Mouse (Mus musculus): ENCODE measurements at regions not wholly inside any gene's neighbourhood (a gene's known extent, or its start where the extent isn't known, plus 50 kb on each side); places are given as distances from the start of the nearest gene placed in this dataset.
"Not testable (repeated sequence)": the region's sequence is repeated elsewhere in the genome, so short reads cannot be mapped to it uniquely, and the experiment has no call there.

DNA sequence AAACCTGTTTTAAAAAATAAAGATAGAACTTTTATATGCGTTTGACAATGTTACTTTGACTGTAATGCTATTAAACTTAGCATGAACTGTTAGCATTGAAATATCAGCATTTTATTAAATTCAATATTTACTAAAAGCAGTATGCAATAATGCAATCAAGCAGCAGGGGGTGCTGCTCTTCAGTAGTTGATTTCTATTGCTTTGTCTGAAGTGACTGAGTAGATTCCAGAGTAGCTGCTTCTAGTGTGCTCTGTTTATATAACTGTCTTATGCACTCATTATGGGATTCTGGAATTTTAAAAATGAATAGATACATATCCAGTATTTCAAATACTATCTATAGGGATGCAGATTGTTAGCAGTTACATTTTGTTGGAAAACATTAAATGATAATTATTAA, 146.2 kb downstream of the Gm28710 start:
- 48% methylated on average over 1 of the region's 1 CpGs for WGBS
- Histone ChIP-seq H3K4me1 (ENCODE audit: control insufficient read depth, insufficient read depth, low read length) (no peaks in the 10 kb centered on the region), H3K36me3 (ENCODE audit: control insufficient read depth, insufficient read depth, low read length) (no peaks in the 10 kb centered on the region), H3K27ac (ENCODE audit: insufficient read depth, low read depth, low read length) (no peak overlapping the region), H3K27me3 (replicated peaks; ENCODE audit: control insufficient read depth, insufficient read depth, low read length) (no peaks in the 10 kb centered on the region), H3K4me3 (ENCODE audit: insufficient read depth, low read depth, low read length) (no peak overlapping the region)
- DNase-seq = peak; percentile 37
- TF ChIP-seq POLR2A (IDR thresholded peaks at IDR 0.05; ENCODE audit: low read depth, low read length) (no peak), CTCF (conservative IDR thresholded peaks at IDR 0.05; ENCODE audit: insufficient read depth, insufficient read length, low read depth, low read length) (0 out of 2 replicates have a peak, but pooled peaks have one; percentile 9)

GRCm38 (mm10) chr5:16947430-16947829, 155.8 kb downstream of the Gm28710 start:
- no peak overlapping the region for H3K4me3 ChIP-seq (ENCODE audit: insufficient read depth, low read depth, low read length)
- 21% methylated on average over 1 of the region's 1 CpGs for WGBS
- no peaks in the 10 kb centered on the region for H3K4me1 ChIP-seq (ENCODE audit: control insufficient read depth, insufficient read depth, low read length)
- H3K27ac ChIP-seq (ENCODE audit: insufficient read depth, low read depth, low read length) = no peak overlapping the region
- DNase-seq = peak; percentile 46
- H3K27me3 ChIP-seq (replicated peaks; ENCODE audit: control insufficient read depth, insufficient read depth, low read length) = no peaks in the 10 kb centered on the region
- no peaks in the 10 kb centered on the region for H3K36me3 ChIP-seq (ENCODE audit: control insufficient read depth, insufficient read depth, low read length)
- TF ChIP-seq CTCF (conservative IDR thresholded peaks at IDR 0.05; ENCODE audit: insufficient read depth, insufficient read length, low read depth, low read length) = 0 out of 2 replicates have a peak, but pooled peaks have one; percentile 13
- no peak for TF ChIP-seq POLR2A (IDR thresholded peaks at IDR 0.05; ENCODE audit: low read depth, low read length)

- no peaks in the 10 kb centered on the region for H3K4me1 ChIP-seq (ENCODE audit: control insufficient read depth, insufficient read depth, low read length)
- no peaks in the 10 kb centered on the region for H3K36me3 ChIP-seq (ENCODE audit: control insufficient read depth, insufficient read depth, low read length)
- H3K4me3 ChIP-seq (ENCODE audit: insufficient read depth, low read depth, low read length) = no peak overlapping the region
- 78% methylated on average over 4 of the region's 4 CpGs for WGBS
- no peak for TF ChIP-seq POLR2A (IDR thresholded peaks at IDR 0.05; ENCODE audit: low read depth, low read length)
- TF ChIP-seq CTCF (conservative IDR thresholded peaks at IDR 0.05; ENCODE audit: insufficient read depth, insufficient read length, low read depth, low read length) = no peak
- H3K27ac ChIP-seq (ENCODE audit: insufficient read depth, low read depth, low read length) = no peak overlapping the region
- no peak for DNase-seq
- H3K27me3 ChIP-seq (replicated peaks; ENCODE audit: control insufficient read depth, insufficient read depth, low read length) = no peaks in the 10 kb centered on the region
Measured at GRCm38 (mm10) chr5:16967735-16968134, 176.1 kb downstream of the Gm28710 start.

DNA sequence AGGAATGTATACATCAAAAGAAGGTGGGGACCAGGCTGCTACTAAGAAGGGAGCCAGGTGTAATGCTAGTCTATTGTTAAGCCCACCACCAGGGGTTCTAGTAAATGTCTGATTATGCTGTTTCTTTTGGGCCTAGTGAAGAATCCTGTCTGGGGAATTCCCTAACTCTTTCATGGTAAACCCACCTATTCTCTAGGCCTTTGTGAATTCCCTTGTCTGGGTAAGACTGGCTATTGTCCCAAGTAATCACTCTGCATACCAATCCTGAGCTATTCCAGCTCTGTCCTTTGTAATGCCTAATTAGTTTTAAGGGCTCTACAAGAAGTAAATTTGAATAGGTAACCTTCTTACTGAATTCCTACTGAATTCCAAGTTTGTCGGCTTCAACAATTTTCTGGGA, 177.2 kb downstream of the Gm28710 start:
- not testable (repeated sequence) for H3K36me3 ChIP-seq (ENCODE audit: control insufficient read depth, insufficient read depth, low read length); H3K4me3 ChIP-seq (ENCODE audit: insufficient read depth, low read depth, low read length); DNase-seq; H3K4me1 ChIP-seq (ENCODE audit: control insufficient read depth, insufficient read depth, low read length); H3K27ac ChIP-seq (ENCODE audit: insufficient read depth, low read depth, low read length); H3K27me3 ChIP-seq (replicated peaks; ENCODE audit: control insufficient read depth, insufficient read depth, low read length)
- 35% methylated on average over 1 of the region's 1 CpGs for WGBS

DNA sequence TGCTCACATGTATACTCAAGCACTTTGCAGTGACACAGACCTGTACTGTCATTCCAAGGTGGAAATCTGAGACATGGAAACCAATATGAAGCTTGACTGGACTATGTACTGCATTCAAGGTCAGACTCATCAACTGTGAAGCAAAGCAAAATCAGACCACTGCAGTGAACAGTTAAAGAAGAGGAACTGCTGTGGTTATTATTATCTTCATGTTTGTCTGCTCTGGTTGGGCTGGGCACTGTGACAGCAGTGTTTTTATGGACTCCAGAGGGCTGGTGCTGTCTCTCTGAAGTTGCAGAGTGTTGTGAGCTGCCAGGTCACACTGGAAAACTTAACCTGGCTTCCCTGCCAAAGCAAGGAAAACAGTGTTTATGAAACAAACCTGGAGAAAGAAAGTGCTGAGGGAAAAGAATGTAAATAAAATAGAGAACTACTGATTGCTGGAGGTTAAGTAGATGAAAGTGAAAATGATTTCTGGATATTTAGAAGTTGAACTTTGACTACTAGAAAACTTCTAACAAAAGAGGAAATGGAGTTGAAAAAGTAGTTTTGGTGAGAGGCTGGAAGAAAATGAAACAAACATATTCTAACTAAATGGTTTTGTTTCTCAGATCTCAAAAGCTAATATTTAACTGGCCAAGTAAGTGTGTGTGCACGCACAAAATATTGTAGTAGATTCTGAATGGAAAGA, 181.7 kb downstream of the Gm28710 start:
- peak; percentile 40 for DNase-seq
- H3K4me1 ChIP-seq (ENCODE audit: control insufficient read depth, insufficient read depth, low read length) = no peaks in the 10 kb centered on the region
- WGBS = 14% methylated on average over 1 of the region's 1 CpGs
- no peak overlapping the region for H3K27ac ChIP-seq (ENCODE audit: insufficient read depth, low read depth, low read length)
- no peaks in the 10 kb centered on the region for H3K27me3 ChIP-seq (replicated peaks; ENCODE audit: control insufficient read depth, insufficient read depth, low read length)
- no peaks in the 10 kb centered on the region for H3K36me3 ChIP-seq (ENCODE audit: control insufficient read depth, insufficient read depth, low read length)
- TF ChIP-seq CTCF (conservative IDR thresholded peaks at IDR 0.05; ENCODE audit: insufficient read depth, insufficient read length, low read depth, low read length) = no peak
- TF ChIP-seq POLR2A (IDR thresholded peaks at IDR 0.05; ENCODE audit: low read depth, low read length) = no peak
- H3K4me3 ChIP-seq (ENCODE audit: insufficient read depth, low read depth, low read length) = no peak overlapping the region

GRCm38 (mm10) chr5:16976006-16976405, 184.4 kb downstream of the Gm28710 start:
- Histone ChIP-seq H3K4me3 (ENCODE audit: insufficient read depth, low read depth, low read length) (no peak overlapping the region), H3K27ac (ENCODE audit: insufficient read depth, low read depth, low read length) (no peak overlapping the region), H3K4me1 (ENCODE audit: control insufficient read depth, insufficient read depth, low read length) (no peaks in the 10 kb centered on the region), H3K36me3 (ENCODE audit: control insufficient read depth, insufficient read depth, low read length) (no peaks in the 10 kb centered on the region), H3K27me3 (replicated peaks; ENCODE audit: control insufficient read depth, insufficient read depth, low read length) (no peaks in the 10 kb centered on the region)
- no peak for TF ChIP-seq CTCF (conservative IDR thresholded peaks at IDR 0.05; ENCODE audit: insufficient read depth, insufficient read length, low read depth, low read length)
- no peak for TF ChIP-seq POLR2A (IDR thresholded peaks at IDR 0.05; ENCODE audit: low read depth, low read length)
- DNase-seq = no peak
- WGBS = 91% methylated on average over 2 of the region's 2 CpGs

- no peak overlapping the region for H3K4me3 ChIP-seq (ENCODE audit: insufficient read depth, low read depth, low read length)
- H3K27ac ChIP-seq (ENCODE audit: insufficient read depth, low read depth, low read length) = no peak overlapping the region
- WGBS = 87% methylated on average over 2 of the region's 2 CpGs
- H3K36me3 ChIP-seq (ENCODE audit: control insufficient read depth, insufficient read depth, low read length) = no peaks in the 10 kb centered on the region
- no peaks in the 10 kb centered on the region for H3K27me3 ChIP-seq (replicated peaks; ENCODE audit: control insufficient read depth, insufficient read depth, low read length)
- no peaks in the 10 kb centered on the region for H3K4me1 ChIP-seq (ENCODE audit: control insufficient read depth, insufficient read depth, low read length)
- no peak for DNase-seq
- TF ChIP-seq POLR2A (IDR thresholded peaks at IDR 0.05; ENCODE audit: low read depth, low read length) = no peak
- no peak for TF ChIP-seq CTCF (conservative IDR thresholded peaks at IDR 0.05; ENCODE audit: insufficient read depth, insufficient read length, low read depth, low read length)
Measured at GRCm38 (mm10) chr5:16984877-16985276, 193.3 kb downstream of the Gm28710 start.
